Mouse (Mus musculus) ES-Bruce4 (cell line): ENCODE results near the gene Ccl8.

Experiments used
- CTCF ChIP-seq: IDR thresholded peaks from one replicate; pipeline ENCODE4 v1.8.1; 2011; ENCODE audit warnings: low read depth, low read length
- EP300 ChIP-seq: IDR thresholded peaks from 2 replicates; pipeline ENCODE4 v1.6.1; 2011; ENCODE audit warnings: low read depth, low read length; ENCODE audit not compliant: insufficient read depth
- POLR2A ChIP-seq: IDR thresholded peaks from one replicate; pipeline ENCODE4 v1.8.1; 2011; ENCODE audit warnings: low read length; ENCODE audit not compliant: insufficient read depth

DNA sequence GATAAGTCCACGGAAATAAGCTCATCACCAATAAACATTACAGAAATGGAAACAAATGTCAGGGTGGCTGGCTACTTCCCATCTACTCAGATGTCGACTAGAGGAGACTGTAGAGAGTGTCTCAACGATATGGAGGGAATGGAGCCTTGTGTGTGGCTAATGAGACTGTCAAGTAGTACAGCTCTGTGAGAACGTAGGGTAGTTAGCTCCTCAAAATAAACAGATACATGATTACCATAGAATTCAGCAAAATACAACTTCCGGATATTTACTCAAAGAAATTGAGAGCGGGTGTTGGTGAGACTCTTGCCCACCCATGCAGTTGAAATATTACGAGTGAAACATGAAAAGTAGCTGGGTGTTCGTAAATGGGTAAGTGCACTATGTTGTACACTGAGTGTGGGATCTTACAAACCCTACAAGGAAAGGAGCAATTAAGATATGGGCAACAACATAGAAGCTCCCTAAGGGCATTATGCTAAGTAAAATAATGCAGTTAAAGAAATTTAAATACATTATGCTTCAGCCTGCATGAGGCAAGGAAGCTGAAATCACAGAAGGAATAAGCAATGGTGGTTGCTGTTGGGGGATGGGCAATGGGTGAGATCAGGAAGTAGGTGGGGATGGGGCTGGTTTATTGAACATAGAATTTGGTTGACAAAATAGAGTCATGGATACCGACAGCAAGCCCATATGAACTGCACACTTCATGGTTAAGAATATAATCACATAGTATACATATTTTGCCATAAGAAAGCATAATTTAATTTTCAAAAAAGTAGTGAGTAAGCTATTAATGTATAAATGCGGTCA is 15.3 kb upstream of the Ccl8 start:
- no peak for TF ChIP-seq POLR2A
- TF ChIP-seq CTCF: no peak
- TF ChIP-seq EP300: no peak
